Mouse (Mus musculus) ES-E14 (cell line): ENCODE data around the gene Myod1. TPM values are rescaled to one million over a fixed set of nuclear protein-coding genes. Genes with fewer than 3 reads are reported as not detected.
A peak's percentile ranks its signal among the peaks of the same experiment; 100 is the strongest.

Experiments
- DNase-seq: peaks from one replicate; pipeline ENCODE4 v3.0.0-alpha.2; 2013; ENCODE audit warnings: low read depth, low spot score
- H3K27ac ChIP-seq: 2 replicates; pipeline ENCODE4 v1.5.1; 2012; ENCODE audit warnings: low read depth, mild to moderate bottlenecking, low read length, moderate library complexity, mixed read lengths; ENCODE audit not compliant: poor library complexity, insufficient read depth, severe bottlenecking
- H3K36me3 ChIP-seq: 2 replicates; pipeline ENCODE4 v1.6.1; 2012; ENCODE audit warnings: mild to moderate bottlenecking, low read length, moderate library complexity, mixed read lengths; ENCODE audit not compliant: control insufficient read depth, poor library complexity, insufficient read depth, severe bottlenecking
- H3K4me1 ChIP-seq, 2 experiments: fragments of 150-350 bp in 1 of 2; sonication (generic) in 1 of 2; 2 replicates each; pipeline ENCODE4 v1.6.1; 2012; ENCODE audit warnings: low read length in 2 of 2, mild to moderate bottlenecking in 1 of 2, mixed read lengths in 1 of 2; ENCODE audit not compliant: control insufficient read depth in 2 of 2, insufficient read depth in 2 of 2, poor library complexity in 1 of 2
- H3K4me3 ChIP-seq, 2 experiments: fragments of 150-350 bp in 1 of 2; sonication (generic) in 1 of 2; 2 replicates each; pipeline ENCODE4 v1.5.1; 2012; ENCODE audit warnings: low read length in 2 of 2, low read depth in 1 of 2, mild to moderate bottlenecking in 1 of 2, mixed read lengths in 1 of 2; ENCODE audit not compliant: insufficient read depth in 1 of 2, poor library complexity in 1 of 2, severe bottlenecking in 1 of 2
- H3K9ac ChIP-seq: 2 replicates; pipeline ENCODE4 v1.6.1; 2012; ENCODE audit warnings: low read depth, mild to moderate bottlenecking, low read length, mixed read lengths; ENCODE audit not compliant: poor library complexity, insufficient read depth, severe bottlenecking
- H3K9me3 ChIP-seq: fragments of 150-350 bp; sonication (generic); 2 replicates; pipeline ENCODE4 v1.6.1; 2012; ENCODE audit warnings: low read depth, mild to moderate bottlenecking, low read length; ENCODE audit not compliant: control insufficient read depth, insufficient read depth
- CHD2 ChIP-seq: IDR thresholded peaks from 2 replicates; pipeline ENCODE4 v1.6.1; 2014; ENCODE audit warnings: mild to moderate bottlenecking, low read depth, low read length, inconsistent platforms
- HCFC1 ChIP-seq: IDR thresholded peaks from 2 replicates; pipeline ENCODE4 v1.6.1; 2012; ENCODE audit warnings: low read length, inconsistent platforms, borderline replicate concordance; ENCODE audit not compliant: insufficient read depth
- MAFK ChIP-seq: IDR thresholded peaks from 2 replicates; pipeline ENCODE4 v1.6.1; 2014; ENCODE audit warnings: mild to moderate bottlenecking, low read depth, low read length, inconsistent platforms; ENCODE audit not compliant: insufficient read depth
- ZC3H11A ChIP-seq: IDR thresholded peaks from 2 replicates; pipeline ENCODE4 v1.6.1; 2012; ENCODE audit warnings: low read depth, mild to moderate bottlenecking, inconsistent platforms, low read length, borderline replicate concordance
- ZNF384 ChIP-seq: IDR thresholded peaks from 2 replicates; pipeline ENCODE4 v1.6.1; 2012; ENCODE audit warnings: low read depth, low read length, inconsistent platforms
- in situ Hi-C, 2 experiments: fragments of 600-800 bp; cut with MboI; formaldehyde crosslinking; loops; one replicate each; pipeline ENCODE4 v1.15.1; 2025; ENCODE audit warnings: low sequenced_read_pairs in 2 of 2, inconsistent platforms in 1 of 2; ENCODE audit not compliant: unreplicated experiment in 2 of 2
- total RNA-seq: library from RNA; depleted of rRNA; stranded (reverse); fragments of 300-350 nt; gene quantifications from 2 replicates; pipeline ENCODE4 v1.2.3, GENCODE M21; 2012; rRNA removed

The Myod1 gene
- total RNA-seq, 1 experiment = not detected

- in situ Hi-C loops = no loop called here
- Histone ChIP-seq H3K4me3 (no peak overlapping the region), H3K36me3 (no peaks in the 10 kb centered on the region), H3K27ac (no peak overlapping the region), H3K9ac (no peak overlapping the region), H3K9me3 (no peaks in the 10 kb centered on the region), H3K4me1 (no peaks in the 10 kb centered on the region)
- peak; percentile 49 for DNase-seq
- TF ChIP-seq CHD2 (no peak), ZC3H11A (no peak), HCFC1 (no peak), ZNF384 (no peak), MAFK (no peak)
Measured at GRCm38 (mm10) chr7:46422764-46423412, 46.6 kb downstream of the Myod1 start.

GRCm38 (mm10) chr7:46423951-46424350 lies 47.7 kb downstream of the Myod1 start:
- DNase-seq = no peak
- no peak overlapping the region for H3K27ac ChIP-seq
- in situ Hi-C loops = no loop called here
- no peaks in the 10 kb centered on the region for H3K9me3 ChIP-seq
- H3K36me3 ChIP-seq = no peaks in the 10 kb centered on the region
- H3K4me3 ChIP-seq = no peak overlapping the region
- no peak overlapping the region for H3K9ac ChIP-seq
- no peak for TF ChIP-seq ZNF384
- no peak for TF ChIP-seq MAFK
- no peak for TF ChIP-seq CHD2
- TF ChIP-seq HCFC1 = no peak
- TF ChIP-seq ZC3H11A = no peak
- H3K4me1 ChIP-seq = no peaks in the 10 kb centered on the region

DNA sequence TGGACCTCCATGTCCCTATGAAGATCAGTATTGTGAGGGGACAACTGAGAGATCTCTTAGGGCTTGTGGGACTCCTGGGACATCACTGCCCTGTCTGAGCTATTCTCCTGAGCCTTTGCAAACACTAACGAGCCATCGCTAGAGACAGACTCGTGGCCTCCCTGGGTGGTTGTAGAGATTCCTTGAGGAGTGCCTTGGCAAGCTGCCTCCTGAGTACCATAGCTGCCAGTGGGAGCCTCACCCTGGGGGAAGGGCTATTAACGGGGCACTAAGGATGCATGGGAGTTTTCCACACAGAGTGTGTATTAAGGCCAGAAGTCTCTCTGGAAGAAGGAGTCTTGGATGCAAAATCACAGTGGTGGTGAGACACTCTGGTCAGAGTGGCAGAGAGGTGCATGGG lies 48.7 kb downstream of the Myod1 start:
- Histone ChIP-seq H3K9ac (no peak overlapping the region), H3K4me1 (no peaks in the 10 kb centered on the region), H3K36me3 (no peaks in the 10 kb centered on the region), H3K27ac (no peak overlapping the region), H3K9me3 (no peaks in the 10 kb centered on the region), H3K4me3 (no peak overlapping the region)
- in situ Hi-C loops = no loop called here
- TF ChIP-seq MAFK = no peak
- no peak for TF ChIP-seq ZC3H11A
- no peak for TF ChIP-seq CHD2
- no peak for DNase-seq

Other genes with a start within 250 kb of the Myod1 start
- 0.62 and 1.7 TPM in 2 replicates for gene Abcc8, start 196.4 kb upstream of the Myod1 start, total RNA-seq
- 0.18 and 0.42 TPM in 2 replicates for gene Ush1c, start 138.0 kb upstream of the Myod1 start, total RNA-seq
- 0.16 and 0.22 TPM in 2 replicates for gene Otog, start 135.5 kb upstream of the Myod1 start, total RNA-seq
- 0.18 TPM in 1 of 2 replicates, not detected in the other for gene Kcnc1, start 20.0 kb downstream of the Myod1 start, total RNA-seq